Mouse (Mus musculus): ENCODE data around the gene Usp19.

The Usp19 gene

DNA sequence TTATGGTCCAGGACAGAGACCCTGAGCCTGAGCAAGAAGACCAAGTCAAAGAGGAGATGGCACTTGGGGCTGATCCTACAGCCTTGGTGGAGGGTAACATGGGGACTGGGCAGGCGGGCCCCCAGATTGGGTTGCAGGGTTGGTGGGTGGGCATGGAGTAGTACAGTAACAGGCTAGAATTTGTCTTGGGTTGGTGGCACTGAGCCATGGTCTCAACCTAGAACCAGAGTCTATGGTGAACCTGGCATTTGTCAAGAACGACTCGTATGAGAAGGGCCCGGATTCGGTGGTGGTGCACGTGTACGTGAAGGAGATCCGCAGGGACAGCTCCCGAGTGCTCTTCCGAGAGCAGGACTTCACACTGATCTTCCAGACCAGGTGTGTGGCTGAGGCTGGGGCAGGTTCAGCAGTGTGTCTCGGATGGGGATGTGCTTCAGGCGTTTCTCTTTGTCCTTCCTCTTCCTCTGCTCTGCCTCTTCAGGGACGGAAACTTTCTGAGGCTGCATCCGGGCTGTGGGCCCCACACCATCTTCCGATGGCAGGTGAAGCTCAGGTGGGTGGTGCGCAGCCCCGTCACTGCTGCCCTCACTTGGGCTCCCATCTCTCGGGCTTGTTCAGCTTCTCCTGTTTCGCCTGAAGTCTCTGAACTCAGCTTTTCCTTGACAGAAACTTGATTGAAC, 3.9 kb downstream of the Usp19 start:
- DNase-seq (ENCODE audit: low read depth, low spot score), result no peak

DNA sequence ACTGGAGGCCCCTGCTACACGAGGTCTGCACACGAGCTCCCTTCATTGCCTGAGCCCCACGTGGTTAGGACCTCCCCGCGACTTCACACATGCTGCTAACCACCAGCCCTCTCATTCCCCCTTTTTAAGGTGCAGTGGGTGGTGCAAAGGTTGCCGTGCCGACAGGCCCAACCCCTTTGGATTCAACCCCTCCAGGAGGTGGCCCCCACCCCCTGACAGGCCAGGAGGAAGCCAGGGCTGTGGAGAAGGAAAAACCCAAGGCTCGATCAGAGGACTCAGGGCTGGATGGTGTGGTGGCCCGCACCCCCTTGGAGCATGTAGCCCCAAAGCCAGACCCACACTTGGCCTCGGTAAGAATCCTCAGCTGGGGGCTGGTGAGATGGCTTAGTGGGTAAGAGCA, 4.5 kb downstream of the Usp19 start:
- DNase-seq (ENCODE audit: low read depth, low spot score), result no peak

DNA sequence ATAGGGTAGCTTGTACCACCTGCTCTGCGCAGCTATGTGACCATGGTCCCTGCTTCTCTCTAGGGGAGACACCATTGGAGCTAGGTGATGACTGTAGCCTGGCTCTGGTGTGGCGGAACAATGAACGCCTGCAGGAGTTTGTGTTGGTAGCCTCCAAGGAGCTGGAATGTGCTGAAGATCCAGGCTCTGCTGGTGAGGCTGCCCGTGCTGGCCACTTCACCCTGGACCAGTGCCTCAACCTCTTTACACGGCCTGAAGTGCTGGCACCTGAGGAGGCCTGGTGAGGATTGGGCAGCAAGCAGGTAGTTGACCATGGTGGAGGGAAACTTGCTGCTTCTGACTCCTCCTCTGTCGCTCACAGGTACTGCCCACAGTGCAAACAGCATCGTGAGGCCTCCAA, 8.8 kb downstream of the Usp19 start:
- DNase-seq (ENCODE audit: low read depth, low spot score), result no peak

DNA sequence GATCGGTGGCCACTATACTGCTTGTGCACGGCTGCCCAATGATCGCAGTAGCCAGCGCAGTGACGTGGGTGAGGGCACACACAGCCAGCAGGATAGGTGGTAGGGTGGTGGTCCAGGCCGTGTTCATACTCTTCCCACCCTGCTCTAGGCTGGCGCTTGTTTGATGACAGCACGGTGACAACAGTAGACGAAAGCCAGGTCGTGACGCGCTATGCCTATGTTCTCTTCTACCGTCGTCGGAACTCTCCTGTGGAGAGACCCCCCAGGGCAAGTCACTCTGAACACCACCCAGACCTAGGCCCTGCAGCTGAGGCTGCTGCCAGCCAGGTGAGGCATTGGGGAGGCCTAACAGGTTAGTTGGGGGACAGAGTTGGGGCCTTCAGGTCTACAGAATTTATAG, 9.5 kb downstream of the Usp19 start:
- DNase-seq (ENCODE audit: low read depth, low spot score), result no peak

DNA sequence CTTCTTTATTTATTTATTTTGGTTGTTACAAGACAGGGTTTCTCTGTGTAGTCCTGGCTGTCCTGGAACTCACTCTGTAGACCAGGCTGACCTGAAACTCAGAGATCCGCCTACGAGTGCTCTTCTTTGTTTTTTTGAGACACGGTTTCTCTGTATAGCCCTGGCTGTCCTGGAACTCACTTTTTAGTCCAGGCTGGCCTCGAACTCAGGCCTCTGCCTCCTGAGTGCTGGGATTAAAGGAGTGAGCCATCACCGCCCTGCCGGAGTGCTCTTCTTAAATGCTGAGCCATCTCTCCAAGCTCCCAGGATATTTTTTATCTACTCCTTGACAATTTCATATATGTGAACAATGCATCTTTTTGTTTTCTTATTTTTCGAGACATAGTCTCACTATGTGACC, 16.5 kb downstream of the Usp19 start:
- no peak for DNase-seq (ENCODE audit: low read depth, low spot score)

DNA sequence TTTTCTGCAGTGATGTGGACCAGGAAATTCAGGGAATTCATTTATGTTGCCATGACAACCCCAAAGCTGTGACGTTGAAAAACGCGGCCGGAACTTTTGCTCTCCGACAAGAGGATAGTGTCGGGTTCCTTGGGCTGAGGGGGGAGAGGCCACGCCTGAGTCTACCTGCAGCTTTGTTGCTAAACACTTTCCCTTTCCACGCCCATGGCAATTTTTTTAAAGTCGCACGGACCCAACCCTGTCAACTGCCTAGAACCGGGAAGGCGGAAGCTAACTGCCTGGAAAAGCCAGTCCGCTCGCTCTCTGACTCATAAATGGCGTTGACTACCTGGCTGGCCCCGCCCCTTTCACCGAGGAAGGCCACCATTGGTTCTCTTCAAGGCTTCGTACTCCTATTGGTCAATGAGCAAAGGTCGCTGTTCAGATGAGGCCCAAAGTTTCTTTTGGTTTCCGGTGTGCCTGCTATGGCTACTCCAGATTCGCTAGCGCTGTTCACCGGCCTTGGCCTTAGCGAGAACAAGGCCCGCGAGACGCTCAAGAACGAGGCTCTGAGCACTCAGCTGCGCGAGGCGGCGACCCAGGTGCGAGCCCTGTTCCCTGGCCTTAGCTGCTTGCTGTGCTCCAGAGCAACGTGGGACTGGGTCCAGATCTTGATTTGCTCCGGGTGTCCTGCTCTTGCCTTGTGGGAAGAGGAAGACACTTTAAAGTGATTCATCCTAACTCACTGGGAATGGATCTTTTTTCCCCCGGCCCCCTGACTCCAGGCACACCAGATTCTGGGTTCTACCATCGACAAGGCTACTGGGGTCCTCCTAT, 17.4 kb downstream of the Usp19 start, which contains the start of gene Qars:
Gene Qars (plus strand): TSS at position 88 of the 816 bp plus-strand sequence.
- peak; percentile 95 for DNase-seq (ENCODE audit: low read depth, low spot score)

DNA sequence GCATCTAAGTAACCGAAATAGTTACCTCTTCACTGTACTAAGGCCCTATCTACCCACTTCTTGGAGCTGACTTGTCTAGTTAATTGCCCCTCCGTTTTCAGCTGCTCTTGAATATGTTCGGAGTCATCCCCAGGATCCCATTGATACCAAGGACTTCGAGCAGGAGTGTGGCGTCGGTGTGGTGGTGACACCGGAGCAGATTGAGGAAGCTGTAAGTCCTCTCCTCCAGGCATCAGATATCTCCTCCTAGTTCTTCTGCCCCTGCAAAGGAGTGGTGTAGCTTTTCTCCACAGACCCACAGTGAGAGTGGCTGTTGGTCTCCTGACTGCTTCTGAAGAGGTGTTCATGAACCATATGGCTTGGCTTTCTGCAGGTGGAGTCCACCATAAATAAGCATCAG, 18.4 kb downstream of the Usp19 start:
- DNase-seq (ENCODE audit: low read depth, low spot score), result no peak

DNA sequence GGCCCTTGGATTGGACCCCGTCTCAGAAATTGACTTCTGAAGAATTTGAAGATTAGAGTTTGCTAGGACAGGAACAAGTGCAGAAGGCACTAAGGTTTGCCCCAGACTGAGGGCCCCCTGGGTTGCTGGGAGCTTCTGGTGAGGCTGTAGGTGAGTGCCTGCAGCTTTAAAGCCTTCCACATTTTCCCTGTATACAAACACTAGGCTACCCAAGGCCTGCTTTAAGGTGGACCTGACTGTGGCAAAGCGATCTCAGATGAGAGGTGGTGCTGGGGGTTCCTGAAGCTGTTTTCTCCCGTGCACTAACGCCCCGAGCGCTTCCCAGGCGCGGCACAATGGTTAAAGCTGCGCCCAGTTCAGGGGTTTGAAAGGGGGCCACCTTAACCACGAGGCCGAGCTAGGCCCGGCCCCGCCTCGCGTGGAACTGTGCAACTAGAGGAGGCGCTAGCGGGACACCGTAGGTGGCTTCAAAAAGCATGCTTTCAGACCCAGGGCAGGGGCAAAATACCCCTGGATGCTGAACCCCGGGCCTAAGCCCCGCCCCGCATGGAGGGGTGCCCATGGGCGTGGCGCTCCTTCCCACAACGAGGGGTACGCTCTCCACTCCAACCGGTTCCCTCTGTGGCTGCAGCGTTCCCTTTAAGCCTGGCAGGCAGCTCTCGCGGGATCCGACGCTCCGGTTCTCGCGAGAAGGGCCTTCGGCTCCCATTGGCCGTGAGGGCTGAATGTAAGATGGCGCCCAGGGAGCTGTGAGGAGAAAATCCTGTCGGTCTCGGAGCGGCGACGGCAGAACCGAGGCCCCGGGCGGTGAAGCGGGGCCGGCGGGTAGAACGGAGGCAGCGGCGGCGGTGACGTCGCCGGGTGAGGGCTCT, 26.2 kb downstream of the Usp19 start, which contains the start of gene Qrich1:
Gene Qrich1 (plus strand): TSS at position 427 of the 872 bp plus-strand sequence.
- peak; percentile 92 for DNase-seq (ENCODE audit: low read depth, low spot score)

DNA sequence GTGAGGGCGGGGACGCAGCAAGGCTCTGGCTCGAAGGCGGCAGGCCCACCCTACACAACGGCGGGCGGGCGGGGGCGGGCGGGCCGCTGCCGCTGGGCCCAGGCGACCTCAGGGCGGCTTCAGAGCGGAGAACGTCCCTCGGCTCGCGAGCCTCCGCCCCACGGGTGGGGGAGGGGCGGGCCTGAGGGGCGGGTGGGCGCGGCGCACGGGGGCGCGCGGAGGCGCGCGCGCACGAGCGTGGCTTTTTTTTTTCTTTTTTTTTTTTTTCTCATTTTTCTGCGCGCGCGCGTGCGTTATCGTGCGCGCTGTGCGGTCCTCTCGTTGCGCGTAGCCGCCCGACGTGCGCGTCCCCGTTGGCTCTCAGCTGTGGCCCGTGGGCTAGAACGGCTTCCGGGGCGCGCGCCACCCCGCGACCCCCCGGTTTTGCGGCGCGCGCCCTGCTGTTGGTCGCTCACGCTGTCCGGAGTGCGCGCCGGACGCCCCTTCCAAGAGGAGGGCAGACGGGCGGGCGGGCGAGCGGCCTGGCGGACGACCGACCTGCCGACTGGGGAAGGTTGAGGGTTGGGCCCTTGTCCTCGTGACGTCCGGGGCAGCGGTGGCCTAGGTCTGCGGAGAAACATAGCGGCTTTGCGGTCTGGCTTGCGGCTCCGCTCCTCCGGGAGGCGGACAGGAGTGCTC, 27.0 kb downstream of the Usp19 start:
- DNase-seq (ENCODE audit: low read depth, low spot score), result peak; percentile 64

DNA sequence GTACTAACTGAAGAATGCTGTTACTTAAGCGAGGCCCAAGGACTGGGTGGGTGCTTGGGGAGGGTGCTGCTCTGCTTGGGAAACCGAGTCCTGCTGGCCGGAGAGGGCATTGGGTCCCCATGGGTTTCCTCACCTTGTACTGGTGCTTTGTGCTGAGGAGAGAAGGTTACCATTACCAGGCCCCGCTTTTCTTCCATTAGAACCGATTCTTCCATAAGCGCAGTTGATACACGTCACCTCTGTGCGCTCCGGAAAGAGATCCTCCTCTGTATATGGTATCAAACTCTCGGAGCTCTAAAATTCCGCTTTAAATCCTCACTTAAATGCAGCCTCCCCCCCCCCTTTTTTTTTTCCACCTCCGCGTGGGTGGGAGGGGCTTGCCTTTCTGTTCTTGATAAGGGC, 27.5 kb downstream of the Usp19 start:
- peak; percentile 34 for DNase-seq (ENCODE audit: low read depth, low spot score)

DNA sequence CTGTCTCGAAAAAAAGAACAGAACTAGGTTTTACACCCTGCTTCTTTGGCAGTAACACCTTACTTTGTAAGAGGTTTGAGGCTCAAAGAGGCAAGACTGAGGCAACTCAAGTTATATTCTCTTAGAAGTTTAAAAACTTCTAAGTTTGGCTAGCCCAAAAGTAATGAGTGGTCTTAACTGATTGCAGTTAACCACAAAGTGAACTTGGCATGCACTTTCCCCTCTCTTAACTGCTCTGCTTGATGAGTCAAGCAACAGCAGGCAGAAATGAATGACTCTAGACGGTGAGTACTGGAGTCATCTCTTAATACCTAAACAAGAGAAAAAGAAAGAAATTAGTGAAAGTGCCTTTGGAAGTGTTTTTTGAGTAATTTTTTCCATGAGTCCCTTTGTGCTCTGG, 31.2 kb downstream of the Usp19 start:
- DNase-seq (ENCODE audit: low read depth, low spot score), result no peak

DNA sequence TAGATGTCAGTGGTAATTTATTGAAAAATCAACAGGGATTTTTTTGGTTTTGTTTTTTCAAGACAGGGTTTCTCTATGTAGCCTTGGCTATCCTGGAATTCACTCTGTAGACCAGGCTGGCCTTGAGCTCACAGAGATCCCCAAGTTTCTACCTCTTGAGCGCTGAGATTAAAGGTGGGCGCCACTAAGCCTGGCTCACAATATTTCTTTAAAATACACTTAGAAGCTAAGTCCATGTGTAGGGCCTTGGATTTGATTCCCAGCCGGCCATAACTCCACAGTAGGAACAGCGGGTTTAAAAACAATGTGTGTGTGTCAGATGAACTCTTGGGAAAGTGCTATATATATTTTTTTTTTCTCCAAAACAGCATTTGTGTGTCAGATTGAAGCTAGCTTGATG, 32.9 kb downstream of the Usp19 start:
- no peak for DNase-seq (ENCODE audit: low read depth, low spot score)

DNA sequence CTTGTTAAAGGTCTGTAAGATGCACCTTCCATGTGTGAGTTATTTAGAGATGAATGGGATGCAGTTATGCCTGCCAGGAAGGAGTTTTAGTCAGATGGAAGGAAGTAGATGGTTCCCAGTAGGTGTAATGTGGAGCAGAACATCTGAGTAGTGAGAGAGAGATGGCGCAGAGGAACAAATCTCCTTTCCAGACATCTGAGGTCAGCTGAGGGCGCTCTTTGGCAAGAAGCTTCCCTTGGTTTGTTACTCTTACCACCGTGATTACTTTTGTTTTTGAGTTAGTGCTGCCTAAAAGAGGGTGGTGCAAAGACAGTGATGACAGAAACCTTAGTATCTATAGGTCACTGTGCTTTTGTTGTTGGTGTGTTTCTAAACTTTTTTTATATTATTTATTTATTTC, 35.0 kb downstream of the Usp19 start:
- DNase-seq (ENCODE audit: low read depth, low spot score), result no peak

DNA sequence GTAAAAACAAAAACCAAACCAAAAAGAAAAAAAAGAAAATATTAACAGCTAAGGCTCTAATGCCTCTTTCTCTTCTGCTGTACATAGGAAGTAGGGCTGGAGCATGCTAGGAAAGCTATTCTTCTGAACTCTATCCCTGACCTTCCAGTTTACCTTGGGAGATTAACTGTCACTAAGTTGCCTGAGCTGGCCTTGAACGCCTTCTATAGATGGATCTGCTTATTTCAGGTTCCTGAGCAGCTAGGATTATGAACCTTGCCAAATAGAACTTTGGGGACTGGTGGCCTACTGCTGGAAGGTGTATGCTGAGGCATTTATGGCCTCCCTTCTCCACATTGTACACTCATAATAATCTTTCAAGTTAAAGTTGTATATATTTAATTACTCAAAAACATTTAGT, 40.6 kb downstream of the Usp19 start:
- DNase-seq (ENCODE audit: low read depth, low spot score), result no peak

DNA sequence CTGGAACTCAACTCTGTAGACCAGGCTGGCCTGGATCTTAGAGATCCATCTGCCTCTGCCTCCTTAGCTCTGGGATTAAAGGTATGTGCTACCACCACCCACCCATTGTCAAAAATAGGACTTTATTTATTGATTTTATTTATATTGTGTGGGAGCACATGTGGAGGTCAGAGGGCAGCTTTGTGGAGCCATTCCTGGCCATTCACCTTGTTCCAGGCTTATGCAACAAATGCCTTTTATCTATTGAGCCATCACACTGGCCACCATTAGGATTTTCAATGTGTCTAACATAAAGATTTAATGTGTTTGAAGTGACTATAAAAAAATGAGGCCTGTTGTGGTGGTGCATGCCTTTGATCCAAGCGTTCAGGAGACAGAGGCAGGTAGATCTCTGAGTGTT, 41.1 kb downstream of the Usp19 start:
- no peak for DNase-seq (ENCODE audit: low read depth, low spot score)

DNA sequence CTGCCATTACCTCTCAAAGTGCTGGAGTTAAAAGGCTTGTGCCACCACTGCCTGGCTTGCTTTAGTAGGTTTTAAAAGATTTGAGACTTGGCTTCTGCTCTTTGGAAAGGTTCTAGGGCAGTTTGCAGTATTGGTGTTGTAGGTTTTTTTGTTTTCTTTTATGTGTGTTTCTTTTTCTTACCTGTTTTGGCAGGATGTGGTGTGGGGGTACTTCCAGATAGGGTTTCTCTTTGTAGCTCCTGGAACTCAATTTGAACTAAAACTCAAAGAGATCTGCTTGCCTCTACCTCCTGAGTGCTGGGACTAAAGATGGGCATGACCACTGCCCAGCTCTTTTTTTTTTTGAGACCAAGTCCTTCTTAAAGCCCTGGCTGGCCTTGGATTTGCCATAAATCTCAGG, 50.4 kb downstream of the Usp19 start:
- no peak for DNase-seq (ENCODE audit: low read depth, low spot score)

DNA sequence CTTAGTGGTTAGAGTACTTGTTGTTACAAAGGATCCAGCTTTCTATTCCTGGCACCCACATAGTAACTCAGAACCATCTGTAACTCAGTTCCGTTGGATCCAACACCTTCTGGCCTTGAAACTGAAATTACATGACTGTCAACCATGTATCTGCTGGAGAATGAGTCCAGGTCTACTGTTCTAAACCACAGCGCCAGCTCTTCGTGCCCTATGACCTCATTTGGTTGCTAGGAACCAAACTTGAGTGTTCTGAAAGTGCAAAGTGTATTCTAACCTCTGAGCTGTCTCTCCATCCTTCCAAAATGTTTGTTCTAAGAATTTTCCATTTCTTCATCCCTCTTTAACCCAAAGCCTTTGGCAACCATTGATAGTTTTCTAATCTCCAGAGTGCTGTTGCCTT, 55.6 kb downstream of the Usp19 start:
- no peak for DNase-seq (ENCODE audit: low read depth, low spot score)

DNA sequence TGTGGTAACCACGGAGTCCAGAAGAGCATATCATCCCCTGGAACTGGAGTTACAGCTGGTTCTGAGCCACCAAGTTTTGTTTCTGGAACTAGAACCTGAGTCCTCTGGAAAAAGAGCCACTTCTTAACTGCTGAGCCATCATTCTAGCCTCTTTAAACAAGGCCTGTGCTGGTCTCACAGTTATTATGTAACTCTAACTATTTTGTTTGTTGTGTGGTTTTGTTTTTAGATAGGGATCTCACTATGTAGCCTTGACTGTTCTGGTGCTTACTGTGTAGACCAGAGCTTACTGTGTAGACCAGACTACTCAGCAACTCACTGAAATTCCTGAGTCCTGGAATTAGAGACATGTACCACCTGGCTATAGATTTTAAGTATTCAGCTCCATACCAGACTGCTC, 56.5 kb downstream of the Usp19 start:
- no peak for DNase-seq (ENCODE audit: low read depth, low spot score)
